Mouse (Mus musculus) liver, embryonic 16.5 days (tissue): ENCODE results near the gene Cnfn. TPM values are rescaled to one million over a fixed set of nuclear protein-coding genes. Genes with fewer than 3 reads are reported as not detected.

Experiments used
- ATAC-seq: fragments of 200-750 bp; cut with Nextera tagmentation; 2 replicates; pipeline ENCODE4 v1.8.0; 2017; ENCODE audit warnings: low read depth, mild to moderate bottlenecking, moderate number of reproducible peaks, moderate library complexity
- H3K27ac ChIP-seq: fragments of 300-500 bp; sonication (generic); 2 replicates; pipeline ENCODE4 v1.5.1; 2014; ENCODE audit warnings: mild to moderate bottlenecking, low read length
- H3K27me3 ChIP-seq: fragments of 300-500 bp; sonication (generic); 2 replicates; pipeline ENCODE4 v1.6.1; 2014; ENCODE audit warnings: low read depth, low read length, mixed read lengths; ENCODE audit not compliant: control insufficient read depth, insufficient read depth
- H3K36me3 ChIP-seq: fragments of 300-500 bp; sonication (generic); 2 replicates; pipeline ENCODE4 v1.6.1; 2014; ENCODE audit warnings: mild to moderate bottlenecking; ENCODE audit not compliant: control insufficient read depth, insufficient read depth
- H3K4me1 ChIP-seq: fragments of 300-500 bp; sonication (generic); 2 replicates; pipeline ENCODE4 v1.6.1; 2014; ENCODE audit warnings: low read depth, low read length, mixed read lengths; ENCODE audit not compliant: control insufficient read depth
- H3K4me2 ChIP-seq: fragments of 300-500 bp; sonication (generic); 2 replicates; pipeline ENCODE4 v1.6.1; 2014; ENCODE audit warnings: low read depth, low read length, mixed read lengths
- H3K4me3 ChIP-seq: fragments of 300-500 bp; sonication (generic); 2 replicates; pipeline ENCODE4 v1.5.1; 2014; ENCODE audit warnings: low read depth, mild to moderate bottlenecking, low read length
- H3K9ac ChIP-seq: fragments of 300-500 bp; sonication (generic); 2 replicates; pipeline ENCODE4 v1.6.1; 2014; ENCODE audit warnings: low read depth, low read length
- H3K9me3 ChIP-seq: fragments of 300-500 bp; sonication (generic); replicated peaks from 2 replicates; pipeline ENCODE4 v1.6.1; 2016; ENCODE audit warnings: low read length; ENCODE audit not compliant: control insufficient read depth
- WGBS: fragments of 180-500 bp; shearing (Covaris S2); extraction: QIAGEN DNeasy Blood & Tissue Kit; methylation state at CpG from one replicate; pipeline ENCODE4 v1.1.7; 2014; ENCODE audit not compliant: insufficient replicate concordance; 5-methylcytosine and 5-hydroxymethylcytosine counted together
- polyA plus RNA-seq: library from polyadenylated mRNA; unstranded; fragments of >200 nt; fragmentation: Nextera tagmentation; extraction: Ambion mirVana; gene quantifications from 2 replicates; pipeline ENCODE4 v1.2.1, GENCODE M21; 2015

The Cnfn gene
- polyA plus RNA-seq, 1 experiment from 2014 or later, result not detected

- no peaks in the 10 kb centered on the region for H3K27me3 ChIP-seq
- H3K4me3 ChIP-seq, result no peak overlapping the region
- ATAC-seq, result no peak
- H3K9ac ChIP-seq, result no peak overlapping the region
- WGBS, result 80% methylated on average over 12 of the region's 12 CpGs
- H3K36me3 ChIP-seq, result 0 out of 2 replicates have a peak, but pooled peaks cover 3% of the 10 kb centered on the region
- no peak overlapping the region for H3K4me2 ChIP-seq
- H3K4me1 ChIP-seq, result peaks cover 35% of the 10 kb centered on the region
- no peaks in the 10 kb centered on the region for H3K9me3 ChIP-seq
- peak overlapping the region; percentile 82 for H3K27ac ChIP-seq
Observed at GRCm38 (mm10) chr7:25385259-25385658, 15.7 kb upstream of the Cnfn start.

- WGBS, result 41% methylated on average over 9 of the region's 9 CpGs
- Histone ChIP-seq H3K4me1 (peaks cover 35% of the 10 kb centered on the region), H3K36me3 (0 out of 2 replicates have a peak, but pooled peaks cover 3% of the 10 kb centered on the region)
Observed at GRCm38 (mm10) chr7:25384818-25385217, 15.3 kb upstream of the Cnfn start.

GRCm38 (mm10) chr7:25384318-25384717, 14.8 kb upstream of the Cnfn start:
- Histone ChIP-seq H3K36me3 (0 out of 2 replicates have a peak, but pooled peaks cover 3% of the 10 kb centered on the region), H3K27me3 (no peaks in the 10 kb centered on the region), H3K9ac (no peak overlapping the region), H3K4me2 (no peak overlapping the region), H3K4me1 (peaks cover 35% of the 10 kb centered on the region), H3K9me3 (no peaks in the 10 kb centered on the region), H3K27ac (no peak overlapping the region), H3K4me3 (no peak overlapping the region)
- 79% methylated on average over 13 of the region's 13 CpGs for WGBS
- no peak for ATAC-seq

More at GRCm38 (mm10) chr7:25384818-25385217, 15.3 kb upstream of the Cnfn start:
- H3K27ac ChIP-seq, result no peak overlapping the region
- no peak for ATAC-seq
- no peak overlapping the region for H3K4me3 ChIP-seq
- no peak overlapping the region for H3K9ac ChIP-seq
- no peaks in the 10 kb centered on the region for H3K9me3 ChIP-seq
- no peaks in the 10 kb centered on the region for H3K27me3 ChIP-seq
- no peak overlapping the region for H3K4me2 ChIP-seq

GRCm38 (mm10) chr7:25383891-25384290, 14.4 kb upstream of the Cnfn start:
- Histone ChIP-seq H3K9me3 (no peaks in the 10 kb centered on the region), H3K9ac (no peak overlapping the region), H3K27me3 (no peaks in the 10 kb centered on the region), H3K27ac (no peak overlapping the region), H3K4me2 (no peak overlapping the region), H3K36me3 (0 out of 2 replicates have a peak, but pooled peaks cover 3% of the 10 kb centered on the region), H3K4me1 (peaks cover 34% of the 10 kb centered on the region), H3K4me3 (no peak overlapping the region)
- no peak for ATAC-seq
- WGBS, result 59% methylated on average over 4 of the region's 4 CpGs

DNA sequence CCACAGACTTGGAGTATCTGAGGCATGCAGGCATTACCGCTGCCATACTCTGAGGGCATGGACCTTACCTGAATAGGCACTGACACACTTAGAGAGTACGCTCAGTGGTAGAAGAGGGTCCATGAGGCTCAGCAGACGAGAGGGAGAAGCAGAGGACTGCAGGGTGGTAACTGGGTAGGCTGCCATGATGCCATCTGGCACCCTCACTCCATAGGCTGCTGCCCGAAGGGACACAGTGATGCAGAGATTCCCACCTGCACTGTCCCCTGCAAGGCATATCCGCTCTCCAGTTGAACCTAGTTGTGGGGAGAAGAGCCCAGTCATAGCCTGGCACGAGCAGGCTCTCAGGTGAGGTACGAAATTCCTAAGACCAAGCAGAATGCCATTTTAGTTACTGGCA, 13.9 kb upstream of the Cnfn start:
- no peak for ATAC-seq
- Histone ChIP-seq H3K36me3 (0 out of 2 replicates have a peak, but pooled peaks cover 3% of the 10 kb centered on the region), H3K9ac (no peak overlapping the region)

DNA sequence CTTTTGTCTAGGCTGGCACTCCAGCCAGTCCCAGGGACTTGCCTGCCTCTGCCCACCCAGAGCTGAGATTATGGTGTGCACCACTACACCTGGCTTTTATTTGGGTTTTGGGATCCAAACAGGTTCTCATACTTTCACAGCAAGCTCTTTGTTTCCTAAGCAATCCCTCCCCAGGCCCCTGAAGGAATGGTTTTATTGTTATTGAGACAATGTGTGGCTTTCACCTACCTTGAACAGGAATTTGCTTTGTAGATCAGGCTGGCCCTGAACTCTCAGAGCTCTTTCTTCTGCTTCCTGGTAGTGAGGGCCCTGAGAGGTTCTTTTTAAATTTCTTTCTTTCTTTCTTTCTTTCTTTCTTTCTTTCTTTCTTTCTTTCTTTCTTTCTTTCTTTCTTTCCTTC, 13.0 kb upstream of the Cnfn start:
- Histone ChIP-seq H3K9ac (no peak overlapping the region), H3K9me3 (no peaks in the 10 kb centered on the region), H3K4me1 (peaks cover 34% of the 10 kb centered on the region), H3K27ac (no peak overlapping the region), H3K27me3 (no peaks in the 10 kb centered on the region), H3K4me2 (no peak overlapping the region), H3K4me3 (no peak overlapping the region), H3K36me3 (0 out of 2 replicates have a peak, but pooled peaks cover 3% of the 10 kb centered on the region)
- ATAC-seq, result no peak

More for the DNA sequence above, 13.9 kb upstream of the Cnfn start:
- Histone ChIP-seq H3K4me1 (peaks cover 34% of the 10 kb centered on the region), H3K4me3 (no peak overlapping the region), H3K27me3 (no peaks in the 10 kb centered on the region), H3K4me2 (no peak overlapping the region), H3K27ac (no peak overlapping the region), H3K9me3 (no peaks in the 10 kb centered on the region)
- 77% methylated on average over 7 of the region's 7 CpGs for WGBS

DNA sequence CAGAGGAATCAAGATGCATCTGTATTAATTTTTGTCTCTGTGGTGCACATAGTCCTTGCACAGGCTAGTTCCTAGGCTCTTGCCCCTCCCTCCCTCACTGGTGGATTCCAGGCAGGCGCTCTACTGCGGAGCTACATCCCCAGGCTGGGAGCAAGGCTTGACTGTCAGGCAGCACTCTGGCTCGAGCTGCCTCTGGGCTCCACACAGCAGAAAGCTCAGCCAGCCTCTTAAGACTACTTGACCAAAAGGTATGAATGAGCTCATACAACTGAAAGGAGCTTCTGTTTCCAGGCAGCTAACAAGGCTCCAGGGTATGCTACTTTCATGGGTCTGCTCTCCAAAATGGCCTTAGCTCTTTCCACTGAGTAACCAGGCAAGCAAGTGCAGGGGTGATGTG, 11.8 kb upstream of the Cnfn start:
- WGBS, result 62% methylated on average over 3 of the region's 3 CpGs
- no peak overlapping the region for H3K9ac ChIP-seq
- H3K4me3 ChIP-seq, result no peak overlapping the region
- H3K36me3 ChIP-seq, result 0 out of 2 replicates have a peak, but pooled peaks cover 3% of the 10 kb centered on the region
- ATAC-seq, result no peak
- no peaks in the 10 kb centered on the region for H3K27me3 ChIP-seq
- no peak overlapping the region for H3K4me2 ChIP-seq
- no peaks in the 10 kb centered on the region for H3K9me3 ChIP-seq
- peaks cover 29% of the 10 kb centered on the region for H3K4me1 ChIP-seq
- no peak overlapping the region for H3K27ac ChIP-seq

- H3K27me3 ChIP-seq, result no peaks in the 10 kb centered on the region
- 43% methylated on average over 18 of the region's 18 CpGs for WGBS
- no peak overlapping the region for H3K27ac ChIP-seq
- no peak overlapping the region for H3K4me2 ChIP-seq
- no peak overlapping the region for H3K4me3 ChIP-seq
- H3K36me3 ChIP-seq, result 0 out of 2 replicates have a peak, but pooled peaks cover 3% of the 10 kb centered on the region
- ATAC-seq, result peak; percentile 51
- no peaks in the 10 kb centered on the region for H3K9me3 ChIP-seq
- H3K4me1 ChIP-seq, result peaks cover 23% of the 10 kb centered on the region
- H3K9ac ChIP-seq, result no peak overlapping the region
Observed at GRCm38 (mm10) chr7:25380392-25381283, 11.1 kb upstream of the Cnfn start.
